Mouse (Mus musculus) gastrocnemius, postnatal 25 days (tissue): Measurements from ENCODE around the gene Grifin. TPM values are rescaled to one million over a fixed set of nuclear protein-coding genes. Genes with fewer than 3 reads are reported as not detected.

Source experiments
- DNase-seq: peaks from one replicate; pipeline ENCODE4 v3.0.0; 2022
- total RNA-seq, 2 experiments: library from RNA; stranded (reverse); gene quantifications; 1 replicate in 1 of 2; 2 replicates in 1 of 2; pipeline ENCODE4 v1.2.3; 2021

The Grifin gene
- total RNA-seq, 2 experiments from 2014 or later, result not detected

DNA sequence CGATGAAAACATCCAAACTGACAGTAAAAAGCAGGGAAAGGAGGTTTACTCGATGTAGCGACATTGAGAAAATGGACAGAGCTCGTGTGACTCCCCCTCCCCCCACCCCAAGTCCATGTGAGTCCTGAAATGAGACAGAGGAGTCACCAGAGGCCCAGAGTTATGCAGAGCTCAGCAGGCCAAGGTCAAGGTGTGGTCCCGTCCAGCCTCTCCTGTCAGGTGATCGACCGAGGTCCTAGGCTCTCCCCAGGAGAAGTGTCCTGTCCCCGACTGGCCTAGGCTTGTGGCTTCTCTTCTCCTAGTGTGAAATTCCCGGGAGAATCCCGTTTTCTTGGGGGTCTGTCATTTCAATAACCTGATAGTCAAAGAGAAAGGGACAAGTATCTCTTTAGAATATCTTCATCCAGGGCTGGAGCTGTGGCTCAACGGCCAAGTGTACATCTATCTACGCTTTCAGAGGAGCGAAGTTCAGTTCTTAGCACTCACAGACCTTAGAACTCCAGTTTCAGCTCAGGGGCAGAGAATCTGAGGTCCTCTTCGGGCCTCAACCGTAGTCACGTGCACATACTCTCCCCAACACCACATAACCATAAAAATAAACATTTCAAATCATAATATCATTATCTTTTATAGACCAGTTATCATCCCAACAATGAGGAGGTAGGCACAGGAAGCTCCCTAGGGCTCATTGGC is 24.4 kb upstream of the Grifin start:
- no peak for DNase-seq

DNA sequence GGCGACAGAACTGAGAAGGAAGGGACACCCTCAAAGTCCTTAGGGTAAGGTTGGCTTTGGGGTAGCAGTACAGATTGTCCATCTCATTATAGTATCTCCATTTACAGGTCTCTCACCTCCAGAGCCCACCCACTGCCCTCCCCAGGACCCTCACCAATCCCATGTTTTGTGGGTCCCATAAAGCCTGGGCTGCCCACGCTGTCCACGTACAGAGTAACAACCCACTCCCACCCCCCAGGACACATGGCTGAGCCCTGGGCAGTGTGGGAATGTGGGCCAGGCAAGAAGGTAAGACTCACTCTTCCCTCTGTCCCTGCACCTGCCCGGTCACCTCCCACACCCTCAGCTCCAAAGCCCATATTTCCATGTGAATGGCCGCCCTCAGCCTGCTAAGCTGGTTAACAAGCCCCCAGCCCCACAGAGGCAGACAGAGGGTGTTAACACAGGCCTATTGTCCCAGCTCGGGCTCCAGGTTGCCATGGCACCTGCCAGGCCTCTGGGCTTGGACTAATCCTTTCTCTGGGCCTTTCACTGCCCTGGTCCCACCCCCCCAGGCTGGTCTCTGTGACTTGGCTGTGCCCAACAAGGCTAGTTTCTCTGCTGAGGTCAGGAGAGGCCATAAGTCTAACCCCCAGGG is 19.0 kb upstream of the Grifin start:
- DNase-seq, result no peak

DNA sequence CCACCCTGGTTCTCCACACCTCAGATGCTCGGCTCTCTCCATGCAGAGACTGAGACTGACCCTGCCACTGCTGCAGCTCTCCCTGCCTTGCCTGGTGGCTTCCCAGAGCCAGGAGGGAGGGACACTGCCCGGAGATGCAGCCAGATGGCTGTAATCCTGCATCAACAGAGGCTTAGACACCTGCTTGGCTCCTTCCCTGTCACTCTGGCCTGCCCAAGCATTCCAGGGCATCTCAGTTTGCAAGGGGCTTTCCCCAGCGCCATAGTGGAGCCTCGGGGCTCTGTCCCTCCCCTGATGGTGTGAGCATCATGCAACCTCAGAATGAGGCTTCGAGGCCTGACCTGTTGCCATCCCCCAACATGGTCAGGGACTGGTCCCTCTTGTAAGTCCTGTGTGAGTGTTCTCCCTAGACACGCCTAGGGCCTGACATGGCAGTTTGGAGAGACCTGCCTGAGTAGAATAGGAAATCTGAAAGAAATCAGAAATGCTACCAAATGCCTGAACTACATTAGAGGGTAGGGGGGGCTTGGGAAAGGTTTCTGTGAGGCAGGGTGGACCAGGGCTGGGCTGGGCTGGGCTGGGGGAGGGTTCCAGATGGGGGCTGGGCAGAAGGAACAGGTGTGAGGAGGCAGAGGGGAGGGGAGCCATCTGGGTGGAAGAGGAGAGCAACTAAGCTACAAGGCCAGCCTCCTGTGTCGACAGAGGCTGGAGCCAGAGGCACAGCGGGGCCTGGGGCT is 18.3 kb upstream of the Grifin start:
- DNase-seq, result peak; percentile 60

DNA sequence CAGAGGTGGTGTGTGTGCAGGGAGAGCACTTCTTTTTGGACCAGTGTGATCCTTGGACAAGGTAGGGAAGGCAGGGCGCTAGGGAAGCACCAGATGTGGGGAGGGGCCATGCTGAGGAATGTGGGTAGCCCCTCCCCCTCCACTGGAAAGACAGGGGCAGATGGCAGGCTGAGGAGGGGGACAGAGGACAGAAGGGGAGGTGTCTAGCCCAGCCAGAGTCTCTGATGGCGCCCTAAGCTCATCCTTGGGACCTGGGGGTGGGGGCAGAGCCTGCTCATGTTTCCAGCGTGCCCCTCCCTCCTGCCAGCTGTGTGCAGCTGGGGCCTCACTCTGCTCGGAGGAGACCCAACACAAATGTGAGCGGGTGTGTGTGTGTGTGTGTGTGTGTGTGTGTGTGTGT is 16.7 kb upstream of the Grifin start:
- no peak for DNase-seq

DNA sequence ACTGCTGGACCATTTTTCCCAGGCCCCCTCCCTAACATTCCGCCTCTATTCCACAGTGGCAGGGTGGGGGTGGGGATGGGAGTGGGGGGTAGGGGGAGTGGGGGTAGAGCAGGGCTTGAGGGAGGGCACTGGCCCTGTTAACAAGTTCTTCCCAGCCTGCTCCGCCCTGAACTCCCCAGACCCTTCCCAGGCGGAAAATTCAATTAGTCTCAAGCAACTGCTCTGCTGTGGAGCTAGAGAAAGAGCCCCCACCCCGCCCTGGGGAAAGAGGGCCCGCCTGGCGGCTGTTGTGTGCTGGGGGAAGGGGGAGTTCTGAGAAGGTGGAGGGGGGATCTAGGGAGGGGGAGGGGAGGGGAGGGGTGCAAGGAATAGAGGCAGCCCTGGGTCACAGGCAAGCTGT is 14.9 kb upstream of the Grifin start:
- no peak for DNase-seq

DNA sequence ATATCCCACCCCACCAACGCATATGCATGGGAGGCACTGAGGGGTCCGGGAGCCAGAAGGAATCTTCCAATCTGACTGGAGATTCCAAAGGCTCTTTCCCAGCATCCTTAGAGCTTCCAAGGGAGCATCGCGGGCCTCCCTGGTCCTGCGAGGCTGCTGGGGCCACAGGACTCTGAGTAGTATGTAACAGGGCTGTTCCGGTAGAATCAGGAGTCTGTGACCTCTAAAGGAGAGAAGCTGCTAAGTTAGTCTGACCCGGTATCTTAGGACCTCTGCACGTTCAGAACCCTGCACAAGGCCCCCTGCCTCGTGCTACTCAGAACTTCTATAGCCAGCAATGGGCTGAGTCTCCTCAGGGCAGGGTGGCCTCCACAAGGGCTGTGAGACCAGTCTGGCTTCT is 14.3 kb upstream of the Grifin start:
- no peak for DNase-seq

DNA sequence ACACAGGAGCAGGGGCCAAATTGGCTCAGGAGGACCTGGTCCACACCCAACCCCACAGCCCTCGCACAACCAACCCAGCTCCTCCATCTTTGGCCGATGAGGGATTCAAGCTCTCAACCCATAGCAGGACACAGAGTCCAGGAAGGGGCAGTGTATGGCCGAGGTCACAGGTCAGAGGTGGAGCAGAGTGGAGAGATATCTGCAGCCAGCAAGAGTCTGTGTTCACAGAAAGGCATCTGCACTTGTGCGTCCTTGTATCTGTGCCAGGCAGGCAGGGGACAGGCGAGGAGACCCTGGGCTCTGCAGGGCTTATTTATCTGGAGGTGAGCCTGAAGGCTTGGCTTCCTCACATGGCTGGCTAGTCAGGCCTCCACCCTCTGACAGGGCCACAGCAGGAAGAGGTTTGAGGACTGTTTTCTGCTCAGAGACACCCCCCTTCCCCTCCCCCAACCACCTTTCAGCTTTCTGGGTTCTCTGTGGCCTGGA is 10.6 kb upstream of the Grifin start:
- DNase-seq, result peak; percentile 59

DNA sequence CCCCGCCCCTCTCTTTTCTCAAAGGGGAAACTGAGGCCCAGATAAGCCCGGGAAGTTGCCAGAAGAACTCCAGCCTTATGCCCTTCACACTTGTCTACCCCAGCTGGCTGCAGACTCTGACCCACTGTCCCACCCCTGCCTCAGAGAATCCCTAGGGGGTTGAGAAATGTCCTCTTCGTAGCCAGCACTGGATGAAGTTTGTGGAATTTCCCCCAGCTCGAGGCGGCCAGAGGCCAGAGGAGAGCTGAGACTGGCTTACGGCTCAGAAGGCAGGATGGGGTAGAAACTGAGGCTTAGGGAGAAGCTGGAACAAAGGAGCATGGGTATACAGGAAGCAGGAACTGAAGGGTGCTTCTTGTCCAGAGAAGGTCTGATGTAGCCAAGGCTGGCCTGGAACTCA is 7.7 kb upstream of the Grifin start:
- DNase-seq, result peak; percentile 72

GRCm38 (mm10) chr5:140571673-140572072 is 6.8 kb upstream of the Grifin start:
- peak; percentile 93 for DNase-seq

DNA sequence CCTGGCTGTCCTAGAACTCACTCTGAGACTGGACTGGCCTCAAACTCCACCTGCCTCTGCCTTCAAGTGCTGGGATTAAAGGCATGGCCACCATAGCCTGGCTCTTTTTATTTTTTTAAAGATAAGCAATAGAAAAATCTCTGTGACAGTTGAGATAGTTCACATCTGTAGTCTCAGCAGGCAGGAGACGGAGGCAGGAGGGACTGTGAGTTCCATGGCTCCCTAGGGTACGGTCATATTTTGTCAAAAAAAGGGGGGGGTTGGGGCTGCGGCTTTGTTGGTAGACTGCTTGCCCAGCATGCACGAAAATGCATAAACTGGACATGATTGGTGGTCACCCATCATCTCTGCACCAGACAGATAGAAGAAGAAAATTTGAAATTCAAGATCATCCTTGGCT is 6.3 kb upstream of the Grifin start:
- no peak for DNase-seq

GRCm38 (mm10) chr5:140570223-140570870 is 5.5 kb upstream of the Grifin start:
- DNase-seq, result no peak

DNA sequence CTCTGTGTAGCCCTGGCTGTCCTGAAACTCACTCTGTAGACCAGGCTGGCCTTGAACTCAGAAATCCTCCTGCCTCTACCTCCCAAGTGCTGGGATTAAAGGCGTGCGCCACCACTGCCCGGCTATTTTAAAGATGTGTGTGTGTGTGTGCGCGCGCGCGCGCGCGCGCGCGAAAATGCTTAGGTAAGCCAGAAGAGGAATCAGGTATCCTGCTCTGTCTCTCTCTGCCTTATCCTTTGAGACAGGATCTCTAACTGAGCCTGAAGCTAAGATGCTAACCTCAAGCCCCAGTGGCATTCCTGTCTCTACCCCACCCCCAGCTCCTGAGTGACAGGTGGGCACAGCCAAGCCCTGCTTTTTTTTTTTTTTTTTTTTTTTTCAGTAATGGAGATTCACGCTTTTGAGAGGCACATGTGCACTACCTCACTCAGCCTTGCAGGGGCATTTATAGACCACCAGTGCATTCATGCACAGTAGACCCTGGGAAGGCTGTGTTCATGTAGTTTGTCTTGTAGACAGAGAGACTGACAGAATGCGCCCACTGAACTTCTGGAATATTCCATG is 4.2 kb upstream of the Grifin start:
- no peak for DNase-seq

DNA sequence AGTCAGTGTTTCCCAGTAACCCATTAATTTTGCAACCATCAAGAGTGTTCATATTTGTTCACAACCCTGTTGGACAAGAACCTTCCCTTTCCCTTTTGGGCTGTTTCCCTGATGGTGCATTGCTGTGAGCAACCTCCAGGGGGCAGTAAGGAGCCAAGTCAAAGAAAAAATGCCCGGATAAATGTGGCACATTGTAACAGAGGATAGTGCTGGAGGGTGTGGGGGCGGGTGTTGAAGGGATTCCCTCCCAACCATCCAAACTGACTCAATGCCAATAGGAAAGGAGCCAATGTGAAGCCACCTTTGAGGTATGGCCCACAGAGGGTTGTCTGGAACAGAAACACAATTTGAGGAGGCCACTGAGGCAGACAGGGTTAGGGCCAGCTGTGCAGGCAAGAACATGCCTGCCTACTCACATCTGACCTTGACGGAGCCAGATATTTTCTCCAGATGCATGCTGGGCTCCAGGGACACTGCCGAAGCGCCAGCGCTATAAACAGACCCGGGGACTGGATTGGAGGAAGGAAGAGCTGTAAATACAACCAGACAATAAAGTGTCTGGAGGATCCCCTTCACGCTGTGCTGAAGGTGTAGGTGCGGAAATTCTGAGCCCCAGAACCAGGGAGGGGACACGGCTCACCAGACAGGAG is 3.6 kb upstream of the Grifin start:
- DNase-seq, result peak; percentile 62

DNA sequence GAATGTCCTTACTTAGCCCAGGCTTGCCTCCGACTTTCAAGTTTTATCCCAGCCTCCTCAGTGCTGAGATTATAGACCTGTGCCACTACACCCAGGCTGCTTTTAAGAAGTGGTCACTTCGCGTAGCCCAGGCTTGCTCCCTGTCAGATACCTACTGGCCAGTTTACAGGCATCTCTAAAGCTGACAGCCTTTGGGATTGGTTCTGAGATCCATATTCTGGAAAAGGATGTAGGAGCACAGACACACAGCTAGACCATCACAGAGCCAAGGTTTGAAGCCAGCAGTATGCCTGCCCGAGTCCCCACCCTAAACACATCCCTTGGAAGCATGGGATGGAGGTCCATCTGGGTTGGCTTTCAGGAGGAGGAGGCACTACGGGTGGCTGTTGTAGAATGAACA is 2.9 kb upstream of the Grifin start:
- no peak for DNase-seq

DNA sequence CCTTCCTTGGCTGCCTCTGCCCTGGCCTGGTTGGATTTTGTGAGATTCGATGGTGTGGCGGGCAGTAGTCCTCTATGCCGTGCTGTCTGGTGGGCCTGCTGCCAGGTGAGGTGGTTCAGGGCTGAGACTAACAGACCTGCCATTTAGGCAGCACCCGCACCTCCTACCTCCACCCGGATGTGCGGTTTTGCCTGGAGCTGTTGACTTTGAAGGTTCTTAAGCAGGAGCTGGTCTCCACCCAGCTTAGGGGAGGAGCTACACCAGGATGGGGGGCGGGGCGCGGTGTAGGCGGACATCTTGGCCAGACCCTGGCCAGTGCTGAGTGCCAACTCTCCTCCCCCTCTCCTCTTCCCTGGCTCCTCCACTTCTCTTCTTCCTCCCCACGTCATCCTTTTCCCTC is 2.5 kb upstream of the Grifin start:
- peak; percentile 73 for DNase-seq

DNA sequence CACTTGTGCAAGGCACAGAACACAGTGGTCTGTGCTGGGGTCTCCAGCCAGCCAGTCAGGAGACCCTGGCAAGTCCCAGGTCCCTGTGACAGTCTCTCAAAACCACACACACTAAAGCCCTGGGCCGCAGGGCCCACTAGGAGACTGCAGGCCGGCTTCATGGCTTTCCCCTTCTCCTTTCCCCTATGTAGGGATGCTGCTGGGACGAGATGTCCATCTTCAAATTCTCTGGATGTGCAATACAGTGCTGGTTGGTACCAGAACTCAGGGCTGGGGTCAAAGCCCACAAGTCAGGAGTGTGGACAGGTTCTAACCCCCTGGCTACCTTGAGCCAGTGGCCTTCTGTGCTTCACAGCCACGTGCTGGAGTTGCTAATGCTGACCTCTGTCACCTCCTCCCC is 1.4 kb upstream of the Grifin start:
- no peak for DNase-seq

- no peak for DNase-seq
Observed at GRCm38 (mm10) chr5:140565856-140566255, 985 bp upstream of the Grifin start.

- peak; percentile 80 for DNase-seq
Observed at GRCm38 (mm10) chr5:140565451-140565850, 580 bp upstream of the Grifin start.

- no peak for DNase-seq
Observed at GRCm38 (mm10) chr5:140562601-140563000, 2.3 kb downstream of the Grifin start.

- DNase-seq, result no peak
Observed at GRCm38 (mm10) chr5:140556859-140557258, 8.0 kb downstream of the Grifin start.

- DNase-seq, result no peak
Observed at GRCm38 (mm10) chr5:140553719-140554118, 11.2 kb downstream of the Grifin start.
